Mouse (Mus musculus) heart, postnatal 14 days (tissue): ENCODE measurements at regions not wholly inside any gene's neighbourhood (a gene's known extent, or its start where the extent isn't known, plus 50 kb on each side); places are given as distances from the start of the nearest gene placed in this dataset.

ENCODE experiments used
- DNase-seq, 2 experiments: peaks; one replicate each; pipeline ENCODE4 v3.0.0; 2021 to 2022
- intact Hi-C: fragments of 180-260 bp; cut with DNase I; formaldehyde crosslinking; loops from one replicate; pipeline ENCODE4 v1.15.1; 2025

DNA sequence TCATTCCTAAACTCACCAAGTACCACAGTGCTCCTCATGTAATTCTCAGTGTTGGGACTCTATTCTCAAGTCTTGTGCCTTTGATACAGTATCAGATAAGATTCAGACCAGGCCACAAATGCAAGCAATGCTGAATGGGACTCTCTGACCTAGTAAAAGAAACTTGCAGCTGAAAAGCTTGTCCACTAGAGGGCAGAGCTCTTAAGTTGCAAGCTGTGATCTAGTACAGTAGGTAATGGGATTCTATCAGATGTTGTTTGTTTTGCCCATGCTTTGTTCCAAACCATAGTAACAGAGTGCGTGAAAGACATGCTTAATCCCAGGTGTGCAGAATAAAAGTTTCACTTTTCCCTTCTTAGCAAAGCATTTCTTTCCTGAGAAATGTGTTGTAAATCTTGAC is 383.2 kb upstream of the Chrm2 start:
- intact Hi-C loops = loop anchor here (10.0 kb wide), 2 partner anchors 240 to 1040 kb away; no protein-coding TSS in a partner anchor
- peak; percentile 5 to 28 for DNase-seq

DNA sequence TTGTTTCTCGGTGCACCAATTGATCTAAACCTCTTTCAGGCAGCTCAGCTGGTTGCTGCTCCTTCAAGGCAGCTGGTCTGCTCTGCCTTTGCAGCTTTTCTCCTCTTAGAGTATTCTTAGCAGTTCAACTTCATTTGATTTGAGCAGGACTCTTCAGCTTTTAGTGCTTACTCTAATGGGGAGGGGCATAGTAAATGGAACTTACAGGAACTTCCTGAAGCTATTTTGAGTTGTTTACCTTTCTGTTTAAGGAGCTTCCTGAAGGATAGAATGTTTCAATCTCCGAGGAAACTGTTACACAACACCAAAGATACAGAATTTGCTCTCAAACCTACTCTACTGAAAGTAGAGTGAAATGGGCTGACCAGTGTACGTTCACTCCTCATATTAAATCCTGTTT is 385.8 kb upstream of the Chrm2 start:
- DNase-seq = no peak
- intact Hi-C loops = loop anchor here (10.0 kb wide), 2 partner anchors 243 to 1043 kb away; no protein-coding TSS in a partner anchor

DNA sequence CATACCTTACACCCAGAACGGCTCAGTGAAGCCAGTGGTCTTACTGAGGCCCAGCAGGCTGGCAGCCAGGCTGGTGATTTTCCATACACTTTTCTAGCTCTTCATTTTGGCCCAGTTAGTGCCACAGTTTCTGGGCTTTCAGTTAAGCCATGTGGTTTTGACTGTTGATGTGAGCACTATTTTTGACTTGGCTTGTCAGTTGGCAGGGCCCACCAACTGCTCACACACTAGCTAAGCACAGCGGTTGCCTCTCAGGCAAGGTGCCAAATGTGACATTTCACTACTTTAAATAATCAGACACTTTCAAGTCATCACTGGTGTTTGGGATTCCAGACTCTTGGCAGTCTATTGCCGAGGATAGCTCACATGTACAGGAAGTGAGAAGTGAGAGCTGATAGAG is 399.0 kb upstream of the Chrm2 start:
- intact Hi-C loops = no loop called here
- peak; percentile 35 to 68 for DNase-seq

DNA sequence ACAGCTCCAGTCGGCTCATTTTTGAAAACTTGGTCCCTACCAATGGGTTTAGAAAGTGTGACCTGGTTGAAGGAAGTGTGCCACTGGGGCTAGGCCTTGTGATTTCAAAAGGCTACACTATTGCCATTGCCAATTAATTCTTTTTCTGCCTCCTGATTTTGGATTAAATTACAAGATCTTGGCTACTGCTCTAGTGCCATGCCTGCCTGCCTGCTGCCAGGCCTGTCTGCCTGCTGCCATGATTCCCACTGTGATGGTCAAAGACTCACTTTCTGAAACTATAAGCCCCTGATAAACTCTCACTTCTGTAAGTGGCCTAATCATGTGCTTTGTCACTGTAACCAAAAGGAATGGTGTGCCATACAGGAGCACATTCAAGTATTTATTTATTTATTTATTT is 400.4 kb upstream of the Mtpn start:
- intact Hi-C loops = no loop called here
- DNase-seq = no peak

DNA sequence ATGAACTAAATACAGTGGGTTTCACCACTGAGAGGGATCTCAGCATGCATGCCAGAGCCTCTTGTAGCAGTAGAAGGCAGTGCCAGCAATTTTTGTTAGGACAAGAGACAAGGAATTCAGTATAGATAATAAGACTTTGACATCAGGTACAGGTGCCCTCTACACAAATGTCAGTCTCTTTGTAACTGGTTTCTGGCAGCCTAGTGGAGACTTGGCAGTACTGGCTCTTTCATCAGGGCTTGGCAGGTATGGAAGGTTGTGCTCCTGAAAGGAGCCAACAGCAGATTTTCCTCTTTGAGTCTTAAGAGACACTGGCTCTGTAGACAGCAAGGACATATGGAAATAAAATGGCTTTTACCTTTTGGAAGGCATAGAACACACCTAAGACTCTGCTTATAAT is 384.5 kb upstream of the Mtpn start:
- peak; percentile 6 to 22 for DNase-seq
- intact Hi-C loops = no loop called here

DNA sequence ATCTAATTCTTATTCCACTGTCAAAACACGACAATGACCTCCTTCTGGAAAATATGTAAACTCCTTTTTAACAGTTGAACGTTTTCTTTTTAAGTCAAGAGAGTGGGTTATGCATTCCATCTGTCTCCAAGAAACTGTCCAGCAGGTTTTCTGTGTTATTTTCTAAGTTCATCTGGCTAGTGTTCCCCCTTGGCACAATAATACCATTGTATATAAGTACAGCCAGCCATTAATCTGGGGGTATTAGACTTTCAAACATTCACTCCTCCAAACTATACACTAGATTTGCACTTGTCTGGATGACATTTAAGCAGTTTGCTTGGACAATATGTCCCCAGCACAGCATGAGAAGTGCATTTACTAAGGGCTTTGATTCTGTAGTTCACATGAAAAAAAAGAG is 358.3 kb upstream of the Mtpn start:
- DNase-seq = no peak
- intact Hi-C loops = no loop called here

DNA sequence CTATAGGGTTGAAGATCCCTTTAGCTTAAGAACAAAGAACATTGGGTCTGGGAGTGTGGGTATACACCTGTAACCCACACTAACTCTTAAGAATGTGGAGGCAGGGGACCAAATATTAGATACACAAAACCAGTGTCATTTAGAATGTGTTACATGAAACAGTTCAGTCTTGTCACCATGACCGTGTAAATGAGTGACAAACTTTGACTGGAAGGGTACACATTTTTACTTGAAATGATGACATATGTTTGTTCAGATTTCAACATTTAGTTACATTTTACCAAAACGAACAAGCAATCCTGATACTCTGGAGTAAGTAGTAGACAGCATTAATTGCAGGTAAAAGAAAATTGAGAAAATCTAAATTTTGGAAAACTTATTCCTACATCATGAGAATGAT is 356.0 kb upstream of the Mtpn start:
- intact Hi-C loops = no loop called here

DNA sequence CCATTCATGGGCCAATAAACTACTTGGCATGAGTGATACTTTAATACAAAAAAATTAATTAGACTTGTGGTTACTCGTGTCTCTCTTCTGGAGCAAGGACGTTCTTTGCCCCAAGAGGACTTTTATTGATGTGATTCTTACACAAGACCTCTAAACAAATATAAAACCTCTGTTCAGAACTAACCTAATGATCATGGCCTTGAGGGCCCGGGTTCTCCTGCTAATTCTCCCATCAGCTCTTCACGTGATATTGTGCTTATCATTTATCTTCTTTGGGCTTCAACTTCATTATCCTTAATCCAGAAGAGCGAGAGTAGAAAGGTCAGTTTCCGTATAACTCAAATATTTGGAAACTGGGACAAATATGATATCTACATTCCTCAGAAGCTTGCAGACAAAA is 335.0 kb upstream of the Mtpn start:
- intact Hi-C loops = no loop called here
- DNase-seq = no peak

More for the DNA sequence above, 356.0 kb upstream of the Mtpn start:
- no peak for DNase-seq

DNA sequence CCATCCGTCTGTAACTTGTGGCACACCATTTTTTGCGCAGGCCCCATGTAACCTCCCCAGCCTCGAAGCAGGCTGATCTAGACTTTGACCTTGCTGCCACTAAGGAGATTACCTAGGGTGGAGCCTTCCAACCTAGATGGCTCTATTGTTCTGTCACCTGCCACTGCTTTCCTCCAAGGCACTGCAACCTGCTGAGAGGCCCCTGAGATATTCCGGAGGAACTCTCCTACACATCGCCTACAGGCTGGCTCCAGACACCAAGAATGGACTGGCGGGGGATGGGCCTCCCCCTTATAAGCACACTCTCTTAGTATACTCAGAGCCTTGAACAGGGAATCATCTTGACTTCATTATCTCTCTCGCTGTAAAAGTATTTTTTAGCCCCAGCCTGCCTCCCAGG is 331.7 kb upstream of the Mtpn start:
- DNase-seq = no peak
- intact Hi-C loops = no loop called here

DNA sequence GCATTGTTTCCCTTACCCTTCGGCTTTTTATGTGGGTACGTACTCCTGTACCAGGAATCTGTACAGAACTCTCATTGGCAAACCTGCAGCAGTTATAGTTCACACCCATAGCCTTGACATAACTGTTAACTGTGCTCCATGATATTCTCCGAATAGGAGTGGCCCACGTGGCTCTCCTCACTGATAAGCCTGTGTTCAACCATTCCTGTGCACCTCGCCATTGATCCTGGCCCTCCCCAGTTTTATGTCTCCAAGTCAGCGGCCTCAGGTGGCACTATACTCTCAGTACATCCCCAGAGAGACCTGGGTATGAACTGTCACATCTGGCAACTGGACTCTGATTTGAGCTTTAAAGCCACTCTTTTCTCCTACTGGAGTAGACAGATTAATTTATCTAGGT is 324.5 kb upstream of the Mtpn start:
- intact Hi-C loops = no loop called here

DNA sequence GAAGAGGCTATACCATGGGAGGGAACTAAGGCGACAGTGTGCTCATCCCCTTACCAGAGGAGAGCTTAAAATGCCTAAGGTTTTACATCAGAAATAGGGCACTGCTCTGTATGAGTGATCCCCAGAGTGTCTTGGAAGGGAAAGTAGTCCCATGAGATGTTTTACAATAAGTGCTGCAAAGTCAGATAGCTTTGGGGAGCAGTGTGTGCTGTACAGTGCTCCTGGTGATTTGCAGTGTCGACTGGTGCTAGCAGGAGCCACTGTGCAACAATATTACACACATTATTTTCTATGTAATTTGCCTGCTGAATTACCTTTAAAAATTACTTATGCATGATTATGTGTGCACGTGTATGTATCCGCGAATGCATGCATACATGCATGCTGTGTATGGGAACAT is 314.3 kb upstream of the Mtpn start:
- intact Hi-C loops = no loop called here
- no peak for DNase-seq

More for the DNA sequence above, 324.5 kb upstream of the Mtpn start:
- no peak for DNase-seq

DNA sequence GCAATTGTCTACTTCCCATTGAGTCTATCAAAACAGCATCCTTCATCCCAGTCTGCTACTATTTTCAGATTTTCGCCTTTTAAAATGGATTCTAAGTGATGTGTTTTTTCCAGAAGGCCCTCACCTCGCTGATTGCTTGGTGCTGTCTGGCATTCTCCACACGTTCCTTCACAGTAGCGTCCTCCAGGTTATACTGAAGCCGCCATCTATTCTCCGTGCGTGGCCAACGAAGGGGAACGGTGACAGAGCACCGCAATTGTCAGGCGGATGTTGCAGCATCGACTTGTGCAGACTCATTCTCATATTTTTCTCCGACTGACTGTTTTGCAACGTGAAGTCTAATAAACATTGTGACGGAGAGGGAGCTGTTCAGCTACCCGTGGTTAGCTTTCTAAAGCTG is 277.0 kb upstream of the Mtpn start:
- intact Hi-C loops = no loop called here
- no peak for DNase-seq

DNA sequence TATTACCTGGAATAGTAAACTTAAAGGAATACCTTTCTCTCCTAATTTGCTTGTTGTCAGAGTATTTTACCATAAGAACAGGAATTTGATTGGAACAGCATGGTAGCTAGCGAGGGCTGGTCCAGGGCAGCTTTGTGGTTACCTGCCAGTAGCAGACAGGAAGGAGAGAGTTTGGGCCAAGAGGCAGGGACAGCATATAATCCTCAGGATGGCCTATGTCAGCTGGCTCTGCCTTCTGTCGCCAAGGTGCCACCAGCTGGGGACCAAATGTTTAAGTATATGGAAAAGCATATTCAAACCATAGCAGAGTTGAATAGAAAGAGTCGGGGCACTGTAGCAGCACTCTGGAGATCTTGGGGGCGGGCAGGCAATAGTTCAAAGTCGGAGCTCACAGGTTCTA is 274.8 kb upstream of the Mtpn start:
- no peak for DNase-seq
- intact Hi-C loops = no loop called here

DNA sequence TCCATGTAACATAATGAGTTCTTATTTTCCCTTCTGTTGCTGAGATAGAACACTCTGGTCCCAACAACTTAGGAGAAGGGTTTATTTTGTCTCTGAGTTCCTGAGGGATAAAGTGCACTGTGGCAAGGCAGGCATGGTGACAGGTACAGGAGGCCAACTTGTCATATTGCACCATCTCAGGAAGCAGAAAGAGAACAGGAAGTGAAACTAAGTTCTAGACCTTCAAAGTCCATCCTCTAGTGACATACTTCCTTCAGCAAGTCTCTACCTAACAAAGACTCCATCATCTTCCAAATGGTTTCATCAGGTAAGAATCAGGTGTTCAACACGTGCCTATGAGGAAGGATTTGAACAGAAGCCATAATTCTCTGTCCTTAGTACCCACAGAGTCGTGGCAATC is 266.1 kb upstream of the Mtpn start:
- no peak for DNase-seq

DNA sequence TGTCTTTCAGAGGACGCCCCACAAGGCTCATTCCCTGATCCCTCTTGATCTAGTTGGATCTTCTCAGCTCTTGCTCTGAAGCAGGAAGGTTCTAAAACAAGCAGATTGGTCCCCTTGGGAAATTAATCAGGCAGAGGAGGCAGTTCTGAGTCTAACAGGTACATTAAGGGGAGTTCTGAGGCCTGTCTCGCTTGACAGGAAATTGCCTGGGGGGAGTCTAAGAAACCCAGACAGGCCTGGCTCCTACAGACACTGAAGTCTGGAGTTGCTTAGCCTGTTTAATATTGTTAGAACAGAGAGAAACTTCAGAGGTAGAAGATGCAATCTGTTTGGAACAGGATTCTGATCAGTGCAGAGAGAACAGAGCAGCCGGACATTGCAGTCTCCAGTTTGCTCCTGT is 264.4 kb upstream of the Mtpn start:
- intact Hi-C loops = no loop called here
- DNase-seq = no peak

More for the DNA sequence above, 266.1 kb upstream of the Mtpn start:
- intact Hi-C loops = no loop called here

DNA sequence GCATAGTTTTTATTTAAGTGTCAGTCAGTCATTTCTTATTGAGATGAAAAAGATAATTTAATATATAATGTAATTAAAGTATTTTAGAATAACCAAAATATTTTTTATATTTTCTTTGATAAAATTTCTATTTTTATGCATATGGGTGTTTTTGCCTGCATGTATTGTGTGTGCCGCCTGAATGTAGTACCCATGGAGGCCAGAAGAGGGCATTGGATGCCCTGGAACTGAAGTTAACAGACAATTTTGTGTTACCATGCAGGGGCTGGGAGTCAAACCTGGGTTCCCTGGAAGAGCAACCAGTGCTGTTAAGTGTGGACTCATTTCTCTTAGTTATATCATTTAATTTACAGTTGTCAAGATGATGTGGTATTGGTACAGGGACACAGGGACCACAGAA is 240.0 kb upstream of the Mtpn start:
- no peak for DNase-seq
- intact Hi-C loops = no loop called here

DNA sequence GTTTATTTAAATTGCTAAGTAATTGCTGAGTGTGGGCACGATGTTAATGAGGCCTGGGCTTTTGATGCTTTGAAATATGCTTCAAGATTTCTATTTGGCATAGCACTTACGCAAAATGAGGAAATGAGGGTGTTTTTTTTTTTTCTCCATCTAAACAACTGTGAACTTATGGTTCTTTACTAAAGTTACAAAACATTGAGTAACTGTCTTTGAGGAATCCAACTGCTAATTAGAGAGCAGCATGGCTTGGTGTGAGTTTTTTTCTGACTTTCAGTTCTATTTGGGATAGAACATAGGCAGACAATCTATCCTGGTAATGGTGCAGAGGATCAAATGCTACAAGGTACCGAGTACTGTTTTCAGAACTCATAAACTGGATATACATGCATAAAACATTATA is 231.2 kb upstream of the Mtpn start:
- DNase-seq = no peak
- intact Hi-C loops = no loop called here

DNA sequence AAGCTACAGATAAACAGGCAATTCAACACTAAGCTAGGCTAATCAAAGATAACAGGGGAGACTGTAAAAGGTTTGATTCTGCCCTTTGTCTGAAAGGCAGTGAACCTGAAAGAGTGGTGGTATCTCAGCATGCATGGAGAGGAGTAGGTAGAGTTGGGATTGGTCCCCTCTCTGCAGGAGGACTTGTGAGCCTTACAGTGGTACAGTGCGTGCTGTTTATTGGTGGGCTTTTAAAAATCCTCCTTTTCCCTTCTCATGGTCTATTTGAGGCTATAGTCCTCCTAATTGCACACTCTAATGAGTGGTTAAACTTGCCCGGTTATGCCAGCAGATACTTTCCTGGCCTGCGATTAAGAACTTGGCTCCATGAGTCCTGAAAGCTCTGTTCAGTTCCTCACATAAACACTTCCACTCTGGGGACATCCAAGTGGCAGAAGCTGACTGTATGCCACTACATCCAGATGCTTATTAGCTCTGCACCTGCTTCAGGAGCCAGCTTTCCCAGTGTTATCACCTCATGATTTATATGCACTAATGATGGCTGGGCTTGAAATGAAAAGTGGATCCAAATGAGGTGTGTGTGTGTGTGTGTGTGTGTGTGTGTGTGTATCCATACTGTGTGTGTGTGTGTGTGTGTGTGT is 220.0 kb upstream of the Mtpn start:
- DNase-seq = no peak
- intact Hi-C loops = no loop called here

DNA sequence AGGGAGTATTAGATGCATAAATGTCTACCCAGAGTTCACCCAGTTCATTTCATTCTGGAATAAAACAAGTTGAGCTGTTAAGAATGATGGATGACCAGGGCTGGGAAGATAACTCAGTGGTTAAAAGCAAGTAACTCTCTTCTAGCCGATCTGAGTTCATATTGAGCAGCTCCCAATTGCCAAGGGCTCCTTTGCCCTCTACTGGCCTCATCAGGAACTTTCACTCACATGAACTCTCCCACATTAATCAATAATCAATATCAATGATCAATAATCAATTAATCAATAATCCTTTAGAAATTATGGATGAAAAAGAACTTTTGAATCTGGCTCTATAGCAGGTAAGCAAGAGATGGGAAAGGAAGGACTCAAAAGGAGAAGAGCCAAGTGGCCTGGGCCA is 206.3 kb upstream of the Mtpn start:
- intact Hi-C loops = no loop called here
- no peak for DNase-seq

DNA sequence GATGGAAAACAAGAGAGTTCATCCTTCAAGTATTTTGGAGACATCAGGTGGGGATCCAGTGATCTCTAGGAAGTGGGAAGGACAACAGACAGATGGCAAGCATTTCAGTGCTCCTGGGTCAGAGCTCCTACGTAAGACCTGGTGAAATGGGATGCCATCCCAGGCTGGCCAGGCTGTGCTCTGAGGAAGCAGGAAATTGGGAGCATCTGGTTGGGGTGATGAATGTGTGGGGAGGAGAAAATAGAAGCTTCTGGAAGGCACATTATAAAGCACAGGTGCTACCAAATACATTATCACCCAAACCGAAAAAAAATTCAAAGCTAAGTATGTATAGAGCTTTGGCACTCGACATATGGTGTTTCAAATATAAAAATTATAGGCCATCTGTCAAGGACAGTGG is 165.9 kb upstream of the Mtpn start:
- no peak for DNase-seq
- intact Hi-C loops = no loop called here

DNA sequence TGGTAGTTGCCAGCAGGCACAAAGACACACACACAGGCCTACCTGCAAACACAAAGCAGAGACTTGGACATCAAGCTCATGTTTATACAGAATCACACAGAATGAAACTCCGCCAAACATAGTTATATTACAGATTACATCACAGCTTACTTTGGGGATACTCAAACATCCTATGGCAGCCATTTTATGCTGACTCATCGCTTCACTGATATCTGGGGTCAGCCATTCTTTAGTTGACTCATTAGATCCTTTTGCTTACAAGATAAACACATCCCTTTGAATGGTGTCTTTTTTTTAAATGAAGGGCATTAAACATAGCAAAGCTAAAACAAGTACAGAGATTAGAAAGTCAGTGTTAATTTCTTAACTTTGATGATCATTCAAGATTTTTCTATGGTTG is 127.4 kb upstream of the Mtpn start:
- intact Hi-C loops = no loop called here
- no peak for DNase-seq

DNA sequence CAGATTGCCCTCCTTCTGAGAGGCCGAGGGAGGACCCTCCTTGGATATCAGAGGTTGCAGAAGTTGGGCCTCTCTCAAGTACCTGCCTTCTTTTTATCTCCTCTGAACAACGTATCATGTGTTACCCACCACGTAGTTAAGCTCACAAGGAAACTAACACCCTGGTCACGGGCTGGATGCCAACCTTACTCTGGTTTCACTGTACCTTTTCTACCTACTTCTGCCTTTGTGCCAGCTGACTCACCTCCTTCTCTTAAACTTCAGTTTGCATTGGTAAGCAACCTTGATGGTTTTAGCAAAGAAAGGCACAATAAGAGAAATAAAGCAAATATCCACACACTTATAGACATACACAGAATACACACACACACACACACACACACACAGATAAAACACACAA is 111.7 kb upstream of the Mtpn start:
- intact Hi-C loops = no loop called here
- no peak for DNase-seq

DNA sequence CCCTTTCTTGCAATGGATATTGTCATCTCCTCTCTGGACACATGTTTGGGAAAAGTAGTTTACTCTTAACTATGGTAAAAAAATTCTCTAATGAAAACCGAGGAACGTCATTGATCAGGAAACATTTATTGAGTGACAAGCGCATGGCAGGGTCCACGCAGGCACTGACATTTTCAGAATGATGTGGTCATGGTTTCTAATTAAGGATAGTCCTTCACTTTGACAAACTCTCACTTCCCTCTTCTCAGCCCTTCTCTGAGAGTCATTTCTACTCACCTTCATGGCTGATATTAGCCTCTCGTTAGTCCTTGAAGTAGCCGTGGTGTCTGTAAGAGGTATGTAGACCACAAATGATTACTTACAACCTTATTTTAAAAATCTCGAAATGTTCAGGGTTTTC is 105.5 kb upstream of the Mtpn start:
- intact Hi-C loops = no loop called here
- no peak for DNase-seq
